Mouse (Mus musculus) limb, embryonic 14.5 days (tissue): ENCODE measurements around the gene Mtrf1. TPM values are rescaled to one million over a fixed set of nuclear protein-coding genes. Genes with fewer than 3 reads are reported as not detected.
A peak's percentile ranks its signal among the peaks of the same experiment; 100 is the strongest.

Source experiments
- ATAC-seq: fragments of 200-750 bp; cut with Nextera tagmentation; 2 replicates; pipeline ENCODE4 v1.8.0; 2017; ENCODE audit warnings: low read depth, moderate number of reproducible peaks, moderate TSS enrichment; ENCODE audit not compliant: low FRiP score
- DNase-seq: peaks from one replicate; pipeline ENCODE4 v3.0.0-alpha.2; 2015; ENCODE audit warnings: low spot score
- H3K27ac ChIP-seq: fragments of 300-500 bp; sonication (generic); replicated peaks from 2 replicates; pipeline ENCODE4 v1.5.1; 2014; ENCODE audit warnings: low read depth, mild to moderate bottlenecking, low read length, moderate library complexity, mixed read lengths
- H3K27me3 ChIP-seq: fragments of 300-500 bp; sonication (generic); 2 replicates; pipeline ENCODE4 v1.6.1; 2014; ENCODE audit warnings: low read length, mixed read lengths; ENCODE audit not compliant: control insufficient read depth, insufficient read depth
- H3K36me3 ChIP-seq: fragments of 300-500 bp; sonication (generic); 2 replicates; pipeline ENCODE4 v1.6.1; 2014; ENCODE audit warnings: mild to moderate bottlenecking, low read length, moderate library complexity, mixed read lengths; ENCODE audit not compliant: control insufficient read depth, insufficient read depth
- H3K4me1 ChIP-seq: fragments of 300-500 bp; sonication (generic); 2 replicates; pipeline ENCODE4 v1.6.1; 2014; ENCODE audit warnings: antibody characterized with exemption, low read length, mixed read lengths; ENCODE audit not compliant: control insufficient read depth, insufficient read depth
- H3K4me2 ChIP-seq: fragments of 300-500 bp; sonication (generic); replicated peaks from 2 replicates; pipeline ENCODE4 v1.6.1; 2014; ENCODE audit warnings: low read depth, mild to moderate bottlenecking, low read length, moderate library complexity; ENCODE audit not compliant: severe bottlenecking
- H3K4me3 ChIP-seq: fragments of 300-500 bp; sonication (generic); replicated peaks from 2 replicates; pipeline ENCODE4 v1.5.1; 2014; ENCODE audit warnings: low read length
- H3K9ac ChIP-seq: fragments of 300-500 bp; sonication (generic); 2 replicates; pipeline ENCODE4 v1.6.1; 2014; ENCODE audit warnings: mild to moderate bottlenecking, low read depth, low read length, moderate library complexity; ENCODE audit not compliant: severe bottlenecking
- H3K9me3 ChIP-seq: fragments of 300-500 bp; sonication (generic); 2 replicates; pipeline ENCODE4 v1.6.1; 2016; ENCODE audit warnings: low read length; ENCODE audit not compliant: control insufficient read depth
- POLR2A ChIP-seq: fragments of 200-500 bp; IDR thresholded peaks from 2 replicates; pipeline ENCODE4 v1.8.0; 2012; ENCODE audit warnings: inconsistent platforms, mild to moderate bottlenecking, moderate library complexity, borderline replicate concordance; ENCODE audit not compliant: insufficient read depth, insufficient read length; ENCODE audit errors: extremely low read depth
- WGBS: fragments of 180-500 bp; shearing (Covaris S2); extraction: QIAGEN DNeasy Blood & Tissue Kit; methylation state at CpG from one replicate; pipeline ENCODE4 v1.1.7; 2014; 5-methylcytosine and 5-hydroxymethylcytosine counted together
- polyA plus RNA-seq, 2 experiments: library from polyadenylated mRNA; depleted of rRNA in 1 of 2; stranded (reverse) in 1 of 2; unstranded in 1 of 2; fragments of >200 nt; fragmentation: Nextera tagmentation in 1 of 2; extraction: Ambion mirVana in 1 of 2; gene quantifications; 2 replicates each; pipeline versions ENCODE4 v1.2.1 to v1.2.3; 2012 to 2014

The Mtrf1 gene
- polyA plus RNA-seq, 2 experiments: 5.5 to 8.1 TPM

- H3K4me1 ChIP-seq: no peaks in the 10 kb centered on the region
- DNase-seq (no peak), ATAC-seq (no peak)
- no peak overlapping the region for H3K4me2 ChIP-seq
- no peak overlapping the region for H3K27ac ChIP-seq
- WGBS: 97% methylated on average over 1 of the region's 1 CpGs
- no peak for TF ChIP-seq POLR2A
- no peak overlapping the region for H3K4me3 ChIP-seq
- no peaks in the 10 kb centered on the region for H3K27me3 ChIP-seq
- no peak overlapping the region for H3K9ac ChIP-seq
- H3K9me3 ChIP-seq: no peaks in the 10 kb centered on the region
- H3K36me3 ChIP-seq: peaks cover 45% of the 10 kb centered on the region
Observed at GRCm38 (mm10) chr14:79460401-79460800, 62.8 kb downstream of the Mtrf1 start.

DNA sequence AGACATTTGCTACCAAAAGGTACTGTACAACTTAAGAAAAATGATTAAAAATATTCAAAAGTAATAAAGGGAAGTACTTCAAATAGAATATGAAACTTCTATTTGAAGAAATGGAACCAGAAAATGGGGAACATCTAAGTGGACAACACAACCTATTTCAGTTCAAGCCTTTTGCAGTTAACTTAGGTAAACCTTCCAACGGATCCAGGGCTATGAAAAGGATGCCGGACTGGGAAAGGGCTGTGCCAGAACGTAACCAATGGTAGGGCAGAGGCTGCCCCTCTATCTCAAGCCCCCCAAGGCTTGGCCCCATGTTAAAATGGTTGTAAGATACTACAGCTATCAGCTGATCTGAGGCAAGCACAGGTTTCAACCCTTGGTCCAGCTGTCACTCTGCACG is 63.4 kb downstream of the Mtrf1 start:
- WGBS: 96% methylated on average over 4 of the region's 4 CpGs
- ATAC-seq (no peak), DNase-seq (no peak)
- no peak overlapping the region for H3K9ac ChIP-seq
- TF ChIP-seq POLR2A: no peak
- no peaks in the 10 kb centered on the region for H3K9me3 ChIP-seq
- H3K36me3 ChIP-seq: peaks cover 50% of the 10 kb centered on the region
- no peaks in the 10 kb centered on the region for H3K27me3 ChIP-seq
- H3K4me3 ChIP-seq: no peak overlapping the region
- no peak overlapping the region for H3K4me2 ChIP-seq
- H3K27ac ChIP-seq: no peak overlapping the region
- H3K4me1 ChIP-seq: no peaks in the 10 kb centered on the region

GRCm38 (mm10) chr14:79465623-79466022 is 68.1 kb downstream of the Mtrf1 start:
- WGBS: 86% methylated on average over 1 of the region's 1 CpGs
- TF ChIP-seq POLR2A: no peak
- H3K4me3 ChIP-seq: no peak overlapping the region
- H3K27ac ChIP-seq: no peak overlapping the region
- ATAC-seq: no peak
- H3K9me3 ChIP-seq: no peaks in the 10 kb centered on the region
- no peak for DNase-seq
- H3K4me2 ChIP-seq: no peak overlapping the region
- H3K27me3 ChIP-seq: no peaks in the 10 kb centered on the region
- no peak overlapping the region for H3K9ac ChIP-seq
- H3K36me3 ChIP-seq: peaks cover 84% of the 10 kb centered on the region
- no peaks in the 10 kb centered on the region for H3K4me1 ChIP-seq

DNA sequence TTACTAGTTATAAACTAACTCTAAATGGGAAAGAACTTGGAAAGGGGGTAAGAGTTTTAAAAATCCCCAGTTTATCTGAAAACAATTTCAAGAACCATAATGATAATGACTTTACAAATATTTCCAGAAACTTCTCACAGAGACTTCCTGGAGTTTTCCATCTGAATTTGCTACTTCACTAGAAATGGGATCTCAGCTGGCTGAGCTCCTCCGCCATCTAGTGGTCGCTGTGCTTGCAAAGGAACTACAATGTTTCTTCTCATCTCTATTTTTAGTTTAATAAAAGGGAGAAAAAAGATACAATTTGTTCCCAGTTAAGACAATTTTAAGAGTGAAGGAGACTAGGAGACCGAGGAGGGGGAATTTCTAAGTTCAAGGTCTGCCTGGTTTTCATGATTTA is 70.0 kb downstream of the Mtrf1 start:
- no peak overlapping the region for H3K4me3 ChIP-seq
- H3K36me3 ChIP-seq: peaks cover 87% of the 10 kb centered on the region
- DNase-seq (peak; percentile 65), ATAC-seq (no peak)
- no peak overlapping the region for H3K9ac ChIP-seq
- no peak overlapping the region for H3K4me2 ChIP-seq
- no peaks in the 10 kb centered on the region for H3K4me1 ChIP-seq
- no peaks in the 10 kb centered on the region for H3K27me3 ChIP-seq
- WGBS: 36% methylated on average over 3 of the region's 3 CpGs
- no peak overlapping the region for H3K27ac ChIP-seq
- TF ChIP-seq POLR2A: no peak
- no peaks in the 10 kb centered on the region for H3K9me3 ChIP-seq

Other genes with a start within 250 kb of the Mtrf1 start
- gene Zfp957, start 150.4 kb upstream of the Mtrf1 start, polyA plus RNA-seq (2012; rRNA removed): not detected in 2 replicates
- gene Zfp957, start 150.4 kb upstream of the Mtrf1 start, polyA plus RNA-seq (2014; fragmentation: Nextera tagmentation; extraction: Ambion mirVana): not detected in 2 replicates
- 55.9 and 83.7 TPM in 2 replicates for gene Rgcc, start 96.1 kb upstream of the Mtrf1 start, polyA plus RNA-seq (2012; rRNA removed)
- gene Rgcc, start 96.1 kb upstream of the Mtrf1 start, polyA plus RNA-seq (2014; fragmentation: Nextera tagmentation; extraction: Ambion mirVana): 62.8 and 65.0 TPM in 2 replicates
- 13.9 and 23.4 TPM in 2 replicates for gene Naa16, start 7.0 kb upstream of the Mtrf1 start, polyA plus RNA-seq (2012; rRNA removed)
- gene Naa16, start 7.0 kb upstream of the Mtrf1 start, polyA plus RNA-seq (2014; fragmentation: Nextera tagmentation; extraction: Ambion mirVana): 34.5 and 42.5 TPM in 2 replicates
- 9.8 and 11.4 TPM in 2 replicates for gene Kbtbd7, start 28.7 kb downstream of the Mtrf1 start, polyA plus RNA-seq (2012; rRNA removed)
- gene Kbtbd7, start 28.7 kb downstream of the Mtrf1 start, polyA plus RNA-seq (2014; fragmentation: Nextera tagmentation; extraction: Ambion mirVana): 14.0 and 19.0 TPM in 2 replicates
- 2.1 and 2.4 TPM in 2 replicates for gene Kbtbd6, start 54.1 kb downstream of the Mtrf1 start, polyA plus RNA-seq (2012; rRNA removed)
- 2.1 and 2.5 TPM in 2 replicates for gene Kbtbd6, start 54.1 kb downstream of the Mtrf1 start, polyA plus RNA-seq (2014; fragmentation: Nextera tagmentation; extraction: Ambion mirVana)
- 12.7 and 15.3 TPM in 2 replicates for gene Elf1, start 83.4 kb downstream of the Mtrf1 start, polyA plus RNA-seq (2012; rRNA removed)
- gene Elf1, start 83.4 kb downstream of the Mtrf1 start, polyA plus RNA-seq (2014; fragmentation: Nextera tagmentation; extraction: Ambion mirVana): 15.8 and 18.7 TPM in 2 replicates
- gene Wbp4, start 83.7 kb downstream of the Mtrf1 start, polyA plus RNA-seq (2012; rRNA removed): 16.5 and 22.6 TPM in 2 replicates
- 44.1 and 47.2 TPM in 2 replicates for gene Wbp4, start 83.7 kb downstream of the Mtrf1 start, polyA plus RNA-seq (2014; fragmentation: Nextera tagmentation; extraction: Ambion mirVana)
- gene Sugt1, start 189.9 kb downstream of the Mtrf1 start, polyA plus RNA-seq (2012; rRNA removed): 32.0 and 55.4 TPM in 2 replicates
- gene Sugt1, start 189.9 kb downstream of the Mtrf1 start, polyA plus RNA-seq (2014; fragmentation: Nextera tagmentation; extraction: Ambion mirVana): 122 and 129 TPM in 2 replicates